Mouse (Mus musculus) CD4-positive, CD25-positive, alpha-beta regulatory T cell, adult 4 months (primary cell): ENCODE results near the gene Mns1. TPM values are rescaled to one million over a fixed set of nuclear protein-coding genes. Genes with fewer than 3 reads are reported as not detected.
A peak's percentile ranks its signal among the peaks of the same experiment; 100 is the strongest.

Experiments
- ATAC-seq: one replicate; pipeline ENCODE4 v1.8.0; 2017
- polyA plus RNA-seq, 2 experiments: library from polyadenylated mRNA; unstranded; fragments of 100-300 nt; shearing (Covaris generic); gene quantifications; one replicate each; pipeline ENCODE4 v1.2.1; 2017

Gene Mns1
- polyA plus RNA-seq, 2 experiments from 2014 or later, result 15.0 to 15.6 TPM

DNA sequence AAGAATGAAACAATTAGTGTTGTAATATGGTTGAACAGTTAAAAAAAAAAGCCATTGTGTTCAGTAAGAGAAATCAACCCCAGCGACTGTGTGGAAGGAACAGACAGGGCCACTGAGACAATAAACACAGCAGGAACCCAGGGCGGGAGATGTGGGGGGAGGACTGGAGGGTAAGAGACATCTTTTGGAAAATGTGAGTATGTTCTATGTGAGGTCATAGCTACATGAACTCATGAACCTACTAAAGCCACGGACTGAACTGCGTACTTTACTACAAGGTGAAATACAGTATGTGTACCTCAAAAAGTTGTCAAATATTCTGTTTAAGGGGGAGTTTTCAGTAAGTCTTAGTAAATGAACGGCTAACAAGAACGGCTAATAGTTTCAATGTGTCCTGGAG is 39.5 kb downstream of the Mns1 start:
- ATAC-seq, result no peak

DNA sequence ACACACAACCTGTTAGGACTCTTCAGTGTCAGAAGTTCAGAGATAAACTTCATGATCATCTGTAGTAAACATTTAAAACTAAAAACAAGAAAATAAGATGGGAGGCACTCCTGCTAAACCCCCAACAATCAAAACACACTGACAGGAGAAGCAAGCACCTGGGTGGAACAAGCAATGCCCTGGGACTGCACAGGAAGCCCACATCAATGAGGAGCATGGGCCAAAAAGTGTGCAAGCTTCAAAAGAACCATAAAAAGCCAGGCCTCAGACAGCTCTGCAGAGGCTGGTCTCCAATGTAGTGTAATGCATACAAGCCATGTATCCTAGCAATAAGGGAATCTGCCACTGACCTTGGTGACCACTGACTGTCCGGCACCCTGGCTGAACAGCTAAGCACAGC is 41.5 kb downstream of the Mns1 start:
- ATAC-seq, result no peak

DNA sequence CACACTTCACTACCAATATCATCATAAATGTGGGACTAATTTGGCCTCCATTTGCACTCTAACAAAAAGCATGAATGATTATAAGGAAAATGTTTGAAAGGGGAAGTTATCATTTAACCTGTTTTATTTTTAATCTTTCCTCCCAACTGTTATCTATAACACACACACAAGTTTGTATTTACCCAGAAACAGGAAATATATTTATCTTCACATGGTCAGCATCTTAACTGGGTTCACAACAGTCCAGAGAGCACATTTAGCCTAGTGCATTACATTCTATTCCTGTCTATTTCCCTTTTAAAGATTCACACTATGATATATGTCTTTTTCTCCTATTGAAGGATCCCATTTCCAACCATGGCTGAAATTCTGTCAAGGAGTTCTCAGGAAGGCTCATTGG is 50.7 kb downstream of the Mns1 start:
- ATAC-seq, result no peak

DNA sequence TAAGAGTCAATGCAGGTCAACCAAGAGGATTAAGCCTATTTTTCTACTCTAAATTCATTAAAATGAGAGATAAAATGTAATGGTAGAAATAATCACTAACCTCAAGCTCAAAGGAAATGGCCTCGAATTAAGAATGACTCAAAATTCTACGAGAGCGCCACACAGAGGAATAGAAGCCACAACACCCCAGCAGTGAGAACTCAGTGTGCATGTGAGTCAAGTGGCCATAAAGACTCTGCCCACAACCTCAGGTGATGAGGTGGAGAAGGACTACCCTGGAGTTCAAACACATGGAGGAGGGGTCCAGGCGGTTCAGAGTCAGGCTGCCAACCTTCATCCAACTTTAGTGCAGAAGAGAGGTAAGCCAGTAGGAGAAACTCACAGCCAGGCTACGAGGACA is 51.3 kb downstream of the Mns1 start:
- no peak for ATAC-seq

DNA sequence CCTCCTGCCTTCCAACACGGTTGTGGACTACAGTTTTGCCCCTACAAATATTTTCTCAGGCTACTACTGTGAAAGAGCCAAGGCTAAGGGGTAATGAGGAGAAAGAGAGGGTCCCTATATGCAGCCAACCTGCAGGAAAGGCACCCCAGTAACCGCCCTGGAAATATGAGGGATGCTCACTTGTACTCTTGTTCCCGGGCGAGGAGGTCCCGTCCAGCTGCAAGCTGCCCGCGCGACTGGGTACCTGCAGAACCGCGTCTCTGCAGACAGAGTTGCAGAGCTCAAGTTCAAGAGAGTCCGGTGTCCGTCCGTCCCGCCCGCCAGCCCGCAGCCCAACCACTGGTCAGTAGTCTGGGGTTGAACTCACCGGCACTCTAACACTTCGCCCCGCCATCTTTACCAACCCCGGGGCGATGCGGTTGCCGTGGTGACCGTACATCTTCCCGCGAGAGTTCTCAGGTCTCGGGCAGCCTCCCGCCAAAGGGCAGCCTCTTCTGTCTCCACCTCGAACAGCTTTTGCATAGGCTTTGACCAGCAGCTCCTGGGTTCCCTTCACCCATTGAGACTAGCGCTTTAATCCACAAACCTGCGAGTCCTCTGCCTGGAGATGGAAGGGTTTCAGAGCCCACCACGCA is 53.9 kb downstream of the Mns1 start:
- peak; percentile 94 for ATAC-seq

DNA sequence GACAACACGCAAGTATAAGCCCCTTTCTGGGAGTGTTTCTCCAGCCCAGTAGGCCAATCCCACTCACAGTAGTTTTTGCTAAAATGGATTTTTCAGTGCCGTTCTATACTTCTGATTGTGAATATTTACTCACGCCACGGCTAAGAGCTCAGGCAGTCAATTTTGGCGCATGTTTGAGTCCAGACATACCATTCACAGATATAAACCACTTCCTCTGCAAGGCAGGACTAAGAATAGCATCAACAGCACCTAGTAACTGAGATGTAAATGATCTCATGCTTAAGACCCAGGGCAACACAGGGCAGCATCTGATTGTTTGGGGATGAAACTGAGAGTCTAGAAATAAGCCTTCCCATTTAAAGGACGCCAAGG is 54.4 kb downstream of the Mns1 start, which contains the start of gene Tex9:
Gene Tex9, minus strand, starts transcription at position 19 of the 372 bp plus-strand sequence.
- ATAC-seq, result peak; percentile 84

DNA sequence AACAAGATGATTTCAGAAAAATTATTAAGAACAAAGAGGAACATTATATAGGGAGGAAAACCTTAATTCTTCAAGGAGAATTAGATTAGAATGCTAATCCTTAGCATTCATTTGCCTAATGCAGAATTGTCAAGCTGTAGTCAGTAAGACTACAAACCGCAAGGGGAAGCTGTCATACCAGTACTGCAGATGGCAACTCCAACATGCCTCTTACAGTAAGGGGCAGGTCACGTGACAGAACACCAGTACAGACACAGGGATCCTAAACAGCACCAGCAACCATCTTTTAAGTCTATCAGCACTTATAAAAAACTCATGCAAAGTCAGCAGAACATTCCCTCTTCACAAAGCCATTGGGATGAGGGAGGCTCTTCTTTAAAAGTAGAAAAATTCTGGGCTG is 55.7 kb downstream of the Mns1 start:
- ATAC-seq, result no peak

DNA sequence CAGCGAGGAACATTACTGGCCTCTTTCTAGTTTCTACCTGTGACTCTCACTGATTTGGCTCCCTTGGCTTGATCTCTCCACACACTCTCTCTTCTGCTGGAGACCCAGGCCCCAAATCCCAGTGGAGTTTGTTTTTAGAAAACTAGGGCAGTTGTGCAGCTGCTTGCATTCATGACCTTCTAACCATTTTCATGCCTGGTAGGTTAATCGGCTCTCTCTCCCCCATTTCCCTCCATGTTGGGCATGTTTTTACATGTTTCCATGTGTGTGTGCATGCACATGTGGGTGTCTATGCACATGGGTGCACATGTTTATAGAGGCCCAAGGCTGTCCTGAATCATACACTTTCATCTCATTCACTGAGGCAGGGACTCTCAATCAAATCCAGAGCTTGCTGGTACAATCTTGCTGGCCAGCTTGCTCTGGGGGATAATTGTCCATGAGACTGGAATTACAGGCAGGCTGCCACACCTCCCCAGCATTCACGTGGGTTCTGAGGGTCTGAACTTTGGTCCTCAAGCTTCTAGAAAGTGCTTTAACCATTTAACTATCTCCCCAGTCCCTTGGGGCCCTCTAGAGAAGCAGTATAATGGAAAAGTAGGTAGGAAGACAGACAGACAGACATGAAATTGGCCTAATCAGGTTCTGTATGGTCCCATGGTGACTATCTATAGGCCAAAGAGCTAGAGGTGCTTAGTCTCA is 56.3 kb downstream of the Mns1 start:
- no peak for ATAC-seq

DNA sequence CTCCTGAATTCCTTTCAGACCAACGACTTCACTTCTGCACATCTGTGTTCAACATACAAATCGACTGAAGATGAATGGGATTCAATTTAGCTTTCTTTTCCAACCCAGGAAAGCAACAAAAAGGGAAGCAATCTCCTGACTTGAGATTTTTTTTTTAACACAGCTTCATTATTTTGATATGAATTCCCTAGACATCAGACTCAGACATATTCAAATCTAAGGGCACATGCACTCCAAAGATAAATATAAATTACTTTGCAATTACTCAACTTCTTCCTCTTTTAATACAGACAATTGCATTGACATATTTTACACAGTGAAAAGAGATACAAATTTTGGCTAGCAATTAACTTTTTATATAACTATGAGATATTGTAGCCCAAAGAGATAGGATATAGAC is 58.9 kb downstream of the Mns1 start:
- no peak for ATAC-seq

DNA sequence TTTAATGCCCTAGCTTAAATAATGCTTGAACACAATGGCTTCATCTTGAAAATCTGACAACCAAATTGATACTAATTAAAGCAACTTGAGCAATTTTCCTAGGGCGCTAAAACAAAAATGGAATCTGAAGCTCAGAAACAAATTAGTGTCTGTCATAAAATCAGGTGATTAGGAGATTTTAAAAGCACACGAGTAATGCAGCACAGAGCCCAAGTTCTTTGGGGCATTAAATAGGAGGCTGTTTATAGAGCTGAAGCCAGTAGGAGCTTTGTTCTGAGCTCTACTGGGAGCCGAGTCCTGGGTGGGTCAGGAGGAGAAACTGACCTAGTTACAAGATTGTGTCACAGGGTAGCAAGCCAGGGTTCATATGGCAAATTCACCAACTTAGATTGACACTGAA is 59.4 kb downstream of the Mns1 start:
- no peak for ATAC-seq

Other genes with a start within 250 kb of the Mns1 start
- gene Zfp280d, start 163.2 kb upstream of the Mns1 start, polyA plus RNA-seq, result 10 to 100 TPM; 57.0 to 63.1 TPM
- 1 to 10 TPM; 7.9 to 8.6 TPM for gene Tex9, start 54.2 kb downstream of the Mns1 start, polyA plus RNA-seq
- 10 to 100 TPM; 18.3 to 22.9 TPM for gene Rfx7, start 94.2 kb downstream of the Mns1 start, polyA plus RNA-seq
- gene Nedd4, start 224.3 kb downstream of the Mns1 start, polyA plus RNA-seq, result 1 to 10 TPM; 4.5 to 4.7 TPM